Mouse (Mus musculus): Measurements from ENCODE around the gene Nudt1. TPM values are rescaled to one million over a fixed set of nuclear protein-coding genes. Genes with fewer than 3 reads are reported as not detected.

Gene Nudt1
- polyA plus RNA-seq, 1 experiment from 2014 or later = 24.5 TPM

DNA sequence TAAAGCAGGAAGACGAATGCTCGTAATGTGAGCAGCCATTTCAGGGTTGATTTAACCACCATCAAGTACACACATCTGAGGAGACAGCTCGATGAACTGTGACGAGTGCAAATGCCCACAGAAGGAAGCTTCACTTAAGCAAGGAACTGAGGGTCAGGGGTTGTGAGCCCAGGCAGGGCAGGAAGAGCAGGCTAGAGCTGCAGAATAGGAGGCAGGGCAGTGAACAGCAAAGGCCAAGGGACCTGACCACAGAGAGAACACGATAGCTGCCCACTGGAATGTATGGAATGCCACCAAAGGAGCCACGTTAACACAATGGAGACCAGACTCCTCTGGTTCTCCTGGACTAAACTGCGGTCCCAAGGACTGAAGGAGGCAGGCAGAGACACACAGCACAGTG is 62.1 kb downstream of the Nudt1 start:
- H3K36me3 ChIP-seq (ENCODE audit: control insufficient read depth, insufficient read depth, low read length) = no peaks in the 10 kb centered on the region
- ATAC-seq (ENCODE audit: low read depth) = no peak
- H3K9me3 ChIP-seq (ENCODE audit: control insufficient read depth, low read length) = no peaks in the 10 kb centered on the region
- H3K4me1 ChIP-seq (ENCODE audit: control insufficient read depth, insufficient read depth, low read length) = peaks cover 11% of the 10 kb centered on the region; the same call in 1 of the 2 replicates
- no peak overlapping the region for H3K27ac ChIP-seq (ENCODE audit: low read depth, low read length)
- no peaks in the 10 kb centered on the region for H3K27me3 ChIP-seq (ENCODE audit: control insufficient read depth, insufficient read depth, low read length)
- no peak overlapping the region for H3K4me3 ChIP-seq (ENCODE audit: low read depth, low read length)
- H3K9ac ChIP-seq (replicated peaks; ENCODE audit: low read depth, low read length) = no peak overlapping the region
- no peak overlapping the region for H3K4me2 ChIP-seq (ENCODE audit: low read depth, low read length)
- WGBS = 25% methylated on average over 7 of the region's 7 CpGs

- H3K27ac ChIP-seq (ENCODE audit: low read depth, low read length) = no peak overlapping the region
- no peak overlapping the region for H3K9ac ChIP-seq (replicated peaks; ENCODE audit: low read depth, low read length)
- 93% methylated on average over 1 of the region's 1 CpGs for WGBS
- no peaks in the 10 kb centered on the region for H3K36me3 ChIP-seq (ENCODE audit: control insufficient read depth, insufficient read depth, low read length)
- H3K4me1 ChIP-seq (ENCODE audit: control insufficient read depth, insufficient read depth, low read length) = peaks cover 11% of the 10 kb centered on the region; the same call in 1 of the 2 replicates
- H3K9me3 ChIP-seq (ENCODE audit: control insufficient read depth, low read length) = no peaks in the 10 kb centered on the region
- no peak overlapping the region for H3K4me2 ChIP-seq (ENCODE audit: low read depth, low read length)
- no peak for ATAC-seq (ENCODE audit: low read depth)
- H3K27me3 ChIP-seq (ENCODE audit: control insufficient read depth, insufficient read depth, low read length) = no peaks in the 10 kb centered on the region
- no peak overlapping the region for H3K4me3 ChIP-seq (ENCODE audit: low read depth, low read length)
Observed at GRCm38 (mm10) chr5:140384462-140384861, 63.0 kb downstream of the Nudt1 start.

GRCm38 (mm10) chr5:140387236-140387635 is 65.8 kb downstream of the Nudt1 start:
- Histone ChIP-seq H3K27ac (ENCODE audit: low read depth, low read length) (no peak overlapping the region), H3K4me2 (ENCODE audit: low read depth, low read length) (no peak overlapping the region), H3K4me1 (ENCODE audit: control insufficient read depth, insufficient read depth, low read length) (peaks cover 11% of the 10 kb centered on the region; the same call in 1 of the 2 replicates), H3K4me3 (ENCODE audit: low read depth, low read length) (no peak overlapping the region), H3K9ac (replicated peaks; ENCODE audit: low read depth, low read length) (no peak overlapping the region), H3K27me3 (ENCODE audit: control insufficient read depth, insufficient read depth, low read length) (no peaks in the 10 kb centered on the region), H3K36me3 (ENCODE audit: control insufficient read depth, insufficient read depth, low read length) (no peaks in the 10 kb centered on the region), H3K9me3 (ENCODE audit: control insufficient read depth, low read length) (no peaks in the 10 kb centered on the region)
- ATAC-seq (ENCODE audit: low read depth) = no peak
- WGBS = 87% methylated on average over 7 of the region's 7 CpGs

Other genes starting within 250 kb of the Nudt1 start
- gene Mad1l1, start 104 bp upstream of the Nudt1 start, polyA plus RNA-seq (2014; fragmentation: Nextera tagmentation; extraction: Ambion mirVana) = 27.2 and 34.3 TPM in 2 replicates
- 22.3 and 22.7 TPM in 2 replicates for gene Mrm2, start 10.2 kb downstream of the Nudt1 start, polyA plus RNA-seq (2014; fragmentation: Nextera tagmentation; extraction: Ambion mirVana)
- gene Snx8, start 67.6 kb downstream of the Nudt1 start, polyA plus RNA-seq (2014; fragmentation: Nextera tagmentation; extraction: Ambion mirVana) = 11.8 and 15.4 TPM in 2 replicates
- 83.9 and 102 TPM in 2 replicates for gene Eif3b, start 97.7 kb downstream of the Nudt1 start, polyA plus RNA-seq (2014; fragmentation: Nextera tagmentation; extraction: Ambion mirVana)
- gene Gm4869, start 124.0 kb downstream of the Nudt1 start, polyA plus RNA-seq (2014; fragmentation: Nextera tagmentation; extraction: Ambion mirVana) = not detected in 2 replicates
- 22.6 and 23.8 TPM in 2 replicates for gene Chst12, start 183.9 kb downstream of the Nudt1 start, polyA plus RNA-seq (2014; fragmentation: Nextera tagmentation; extraction: Ambion mirVana)
- gene Grifin, start 243.4 kb downstream of the Nudt1 start, polyA plus RNA-seq (2014; fragmentation: Nextera tagmentation; extraction: Ambion mirVana) = not detected in 2 replicates